Mouse (Mus musculus) ES-Bruce4 (cell line): Measurements from ENCODE around the gene Slc26a9. TPM values are rescaled to one million over a fixed set of nuclear protein-coding genes. Genes with fewer than 3 reads are reported as not detected.

Experiments
- H3K27ac ChIP-seq: 2 replicates; pipeline ENCODE4 v1.5.1; 2012; ENCODE audit warnings: low read length, inconsistent platforms; ENCODE audit not compliant: insufficient read depth
- H3K27me3 ChIP-seq: 2 replicates; pipeline ENCODE4 v1.6.1; 2012; ENCODE audit warnings: mild to moderate bottlenecking, low read length, inconsistent platforms; ENCODE audit not compliant: control insufficient read depth, poor library complexity, insufficient read depth, severe bottlenecking
- H3K36me3 ChIP-seq: 2 replicates; pipeline ENCODE4 v1.6.1; 2012; ENCODE audit warnings: inconsistent platforms, mild to moderate bottlenecking, low read length, moderate library complexity; ENCODE audit not compliant: control insufficient read depth, poor library complexity, insufficient read depth, severe bottlenecking
- H3K4me1 ChIP-seq: one replicate; pipeline ENCODE4 v1.8.1; 2011; ENCODE audit warnings: low read length; ENCODE audit not compliant: control insufficient read depth, insufficient read depth
- H3K4me3 ChIP-seq: 2 replicates; pipeline ENCODE4 v1.5.1; 2011; ENCODE audit warnings: low read depth, mild to moderate bottlenecking, low read length
- H3K9ac ChIP-seq: 2 replicates; pipeline ENCODE4 v1.6.1; 2012; ENCODE audit warnings: low read depth, mild to moderate bottlenecking, inconsistent platforms; ENCODE audit not compliant: poor library complexity, severe bottlenecking
- H3K9me3 ChIP-seq: replicated peaks from 2 replicates; pipeline ENCODE4 v1.6.1; 2012; ENCODE audit warnings: mild to moderate bottlenecking, low read length, inconsistent platforms; ENCODE audit not compliant: control insufficient read depth, poor library complexity, insufficient read depth, severe bottlenecking
- CTCF ChIP-seq: IDR thresholded peaks from one replicate; pipeline ENCODE4 v1.8.1; 2011; ENCODE audit warnings: low read depth, low read length
- EP300 ChIP-seq: IDR thresholded peaks from 2 replicates; pipeline ENCODE4 v1.6.1; 2011; ENCODE audit warnings: low read depth, low read length; ENCODE audit not compliant: insufficient read depth
- POLR2A ChIP-seq: IDR thresholded peaks from one replicate; pipeline ENCODE4 v1.8.1; 2011; ENCODE audit warnings: low read length; ENCODE audit not compliant: insufficient read depth
- polyA plus RNA-seq: library from polyadenylated mRNA; stranded (reverse); fragments of >200 nt; gene quantifications from 2 replicates; pipeline ENCODE4 v1.2.4, GENCODE M21; 2011; ENCODE audit warnings: low read depth; ENCODE audit not compliant: missing spikeins, insufficient read depth, insufficient read length

The Slc26a9 gene
- polyA plus RNA-seq, 1 experiment, result not detected

DNA sequence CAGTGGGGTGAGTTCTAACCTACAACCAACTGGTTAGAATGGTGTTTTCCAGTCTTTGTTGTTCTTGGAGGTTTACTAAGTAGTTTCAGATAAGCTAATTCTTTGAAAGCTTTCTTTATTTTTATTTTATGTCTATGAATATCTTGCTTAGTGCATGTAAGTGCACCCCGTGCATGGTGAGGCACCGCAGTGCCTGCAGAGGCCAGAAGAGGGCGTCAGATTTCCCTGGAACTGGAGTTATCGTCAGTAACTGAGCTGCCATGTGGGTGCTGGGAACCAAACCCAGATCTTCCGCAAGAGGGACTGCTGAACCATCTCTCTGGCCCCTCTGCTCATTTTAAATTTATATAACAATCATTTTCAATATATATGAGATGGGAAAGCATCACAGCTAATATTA, 42.4 kb upstream of the Slc26a9 start:
- Histone ChIP-seq H3K36me3 (no peaks in the 10 kb centered on the region), H3K4me1 (no peaks in the 10 kb centered on the region), H3K27ac (no peak overlapping the region), H3K4me3 (no peak overlapping the region), H3K27me3 (no peaks in the 10 kb centered on the region), H3K9me3 (no peaks in the 10 kb centered on the region), H3K9ac (no peak overlapping the region)
- TF ChIP-seq POLR2A (no peak), CTCF (peak; percentile 41), EP300 (no peak)

DNA sequence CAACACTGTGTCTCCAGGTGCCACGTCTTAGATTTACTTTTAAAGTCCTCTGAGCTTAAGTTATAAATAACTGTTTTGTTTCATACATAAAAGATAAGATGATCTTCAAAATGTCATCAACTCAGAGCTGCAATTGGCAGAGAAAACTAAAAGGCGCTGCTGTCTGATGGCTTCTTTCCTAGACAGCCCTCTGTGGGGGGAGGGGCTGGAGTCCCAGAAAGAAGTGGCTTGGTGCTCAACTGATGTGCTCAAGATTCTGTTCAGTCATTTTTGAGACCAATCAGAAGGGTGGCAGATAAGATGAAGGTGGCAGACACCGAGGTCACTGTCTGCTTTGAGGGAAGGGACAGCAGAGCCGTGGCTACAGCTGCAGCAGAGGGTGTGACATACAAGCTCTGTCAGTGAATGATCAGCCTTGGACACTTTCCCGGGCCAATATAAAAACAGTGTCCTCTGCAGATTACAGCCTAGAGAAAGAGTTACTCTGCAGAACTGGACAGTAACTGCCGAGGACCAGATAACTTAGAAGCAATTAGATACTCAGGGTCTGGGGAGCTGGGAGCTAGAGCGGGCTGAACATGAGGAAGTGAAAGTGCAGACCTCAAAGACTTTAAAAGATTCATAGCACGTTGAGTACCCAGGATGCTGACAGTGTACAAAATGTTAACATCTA, 41.6 kb upstream of the Slc26a9 start:
- Histone ChIP-seq H3K36me3 (no peaks in the 10 kb centered on the region), H3K4me3 (no peak overlapping the region), H3K9ac (no peak overlapping the region), H3K4me1 (no peaks in the 10 kb centered on the region), H3K27ac (no peak overlapping the region), H3K9me3 (no peaks in the 10 kb centered on the region), H3K27me3 (no peaks in the 10 kb centered on the region)
- TF ChIP-seq POLR2A (no peak), CTCF (no peak), EP300 (no peak)

GRCm38 (mm10) chr1:131703482-131703881, 40.3 kb upstream of the Slc26a9 start:
- Histone ChIP-seq H3K4me1 (no peaks in the 10 kb centered on the region), H3K36me3 (no peaks in the 10 kb centered on the region), H3K9ac (no peak overlapping the region), H3K27ac (no peak overlapping the region), H3K9me3 (no peaks in the 10 kb centered on the region), H3K27me3 (no peaks in the 10 kb centered on the region), H3K4me3 (no peak overlapping the region)
- TF ChIP-seq EP300 (no peak), POLR2A (no peak), CTCF (no peak)

GRCm38 (mm10) chr1:131708338-131708737, 35.5 kb upstream of the Slc26a9 start:
- Histone ChIP-seq H3K27me3 (no peaks in the 10 kb centered on the region), H3K27ac (no peak overlapping the region), H3K9me3 (no peaks in the 10 kb centered on the region), H3K9ac (no peak overlapping the region), H3K4me3 (no peak overlapping the region), H3K4me1 (no peaks in the 10 kb centered on the region), H3K36me3 (no peaks in the 10 kb centered on the region)
- TF ChIP-seq POLR2A (no peak), EP300 (no peak), CTCF (peak; percentile 93)

DNA sequence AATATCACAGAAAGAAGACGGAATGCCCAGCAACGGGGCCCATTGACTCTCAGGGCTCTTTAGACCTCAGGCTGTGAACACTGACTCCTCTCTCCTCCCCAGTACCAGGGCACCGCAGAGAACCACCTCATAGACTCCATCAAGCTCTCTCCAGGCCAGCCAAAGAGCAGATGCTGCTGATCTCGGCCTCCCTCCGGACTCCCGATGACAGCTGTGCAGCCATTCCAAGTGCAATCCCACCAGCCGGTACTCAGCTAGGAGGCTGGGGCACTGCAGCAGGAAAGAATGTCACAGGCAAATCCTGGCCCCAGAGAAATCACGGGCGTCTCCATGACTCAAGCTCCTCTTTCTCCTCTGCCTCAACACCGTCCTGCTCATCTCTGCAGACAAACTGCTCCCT, 32.3 kb upstream of the Slc26a9 start:
- H3K36me3 ChIP-seq, result no peaks in the 10 kb centered on the region
- no peak overlapping the region for H3K9ac ChIP-seq
- H3K9me3 ChIP-seq, result no peaks in the 10 kb centered on the region
- no peak overlapping the region for H3K27ac ChIP-seq
- no peaks in the 10 kb centered on the region for H3K27me3 ChIP-seq
- H3K4me3 ChIP-seq, result no peak overlapping the region
- no peak for TF ChIP-seq CTCF
- no peak for TF ChIP-seq POLR2A
- TF ChIP-seq EP300, result no peak
- H3K4me1 ChIP-seq, result peaks cover 4% of the 10 kb centered on the region

DNA sequence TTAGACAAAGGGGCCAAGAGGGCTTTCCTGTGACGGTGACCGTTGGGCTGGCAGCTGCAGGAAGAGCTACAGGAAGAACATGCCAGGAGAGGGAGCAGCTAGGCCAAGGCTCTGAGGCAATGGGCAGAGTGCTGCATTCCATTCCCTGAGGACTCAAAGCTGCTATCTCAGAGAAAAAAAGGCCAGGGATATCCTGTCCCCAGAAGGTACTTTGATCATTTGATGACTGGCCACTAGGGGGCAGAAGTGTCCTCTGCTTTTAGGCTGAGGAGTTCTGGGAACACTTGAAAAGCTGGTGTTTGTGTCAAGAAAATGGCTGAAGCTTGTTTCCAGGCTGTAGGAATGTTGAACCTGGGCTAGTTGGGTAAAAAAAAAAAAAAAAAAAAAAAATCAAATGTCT, 31.4 kb upstream of the Slc26a9 start:
- H3K9me3 ChIP-seq, result no peaks in the 10 kb centered on the region
- TF ChIP-seq CTCF (peak; percentile 14), POLR2A (no peak)
- H3K4me3 ChIP-seq, result no peak overlapping the region
- peaks cover 4% of the 10 kb centered on the region for H3K4me1 ChIP-seq
- H3K27me3 ChIP-seq, result no peaks in the 10 kb centered on the region
- H3K36me3 ChIP-seq, result no peaks in the 10 kb centered on the region
- no peak overlapping the region for H3K27ac ChIP-seq
- H3K9ac ChIP-seq, result no peak overlapping the region
